Mouse (Mus musculus) hindbrain, embryonic 15.5 days (tissue): ENCODE data around the gene Topbp1. TPM values are rescaled to one million over a fixed set of nuclear protein-coding genes. Genes with fewer than 3 reads are reported as not detected.

Experiments
- ATAC-seq: fragments of 200-750 bp; cut with Nextera tagmentation; 2 replicates; pipeline ENCODE4 v1.8.0; 2017; ENCODE audit warnings: low read depth, moderate number of reproducible peaks, moderate TSS enrichment; ENCODE audit not compliant: low FRiP score
- H3K27ac ChIP-seq: fragments of 300-500 bp; sonication (generic); replicated peaks from 2 replicates; pipeline ENCODE4 v1.5.1; 2015; ENCODE audit warnings: mild to moderate bottlenecking, inconsistent platforms
- H3K27me3 ChIP-seq: fragments of 300-500 bp; sonication (generic); 2 replicates; pipeline ENCODE4 v1.6.1; 2015; ENCODE audit warnings: control low read depth, inconsistent platforms
- H3K36me3 ChIP-seq: fragments of 300-500 bp; sonication (generic); 2 replicates; pipeline ENCODE4 v1.6.1; 2015; ENCODE audit warnings: control low read depth, inconsistent platforms
- H3K4me1 ChIP-seq: fragments of 300-500 bp; sonication (generic); replicated peaks from 2 replicates; pipeline ENCODE4 v1.6.1; 2015; ENCODE audit warnings: control low read depth, inconsistent platforms
- H3K4me2 ChIP-seq: fragments of 300-500 bp; sonication (generic); 2 replicates; pipeline ENCODE4 v1.6.1; 2015; ENCODE audit warnings: moderate library complexity, mild to moderate bottlenecking, inconsistent platforms
- H3K4me3 ChIP-seq: fragments of 300-500 bp; sonication (generic); 2 replicates; pipeline ENCODE4 v1.5.1; 2015; ENCODE audit warnings: mild to moderate bottlenecking, inconsistent platforms
- H3K9ac ChIP-seq: fragments of 300-500 bp; sonication (generic); 2 replicates; pipeline ENCODE4 v1.6.1; 2015; ENCODE audit warnings: inconsistent platforms
- H3K9me3 ChIP-seq: fragments of 300-500 bp; sonication (generic); 2 replicates; pipeline ENCODE4 v1.6.1; 2016; ENCODE audit warnings: control low read depth, inconsistent platforms
- WGBS: fragments of 180-500 bp; shearing (Covaris S2); methylation state at CpG from one replicate; pipeline ENCODE4 v1.1.7; 2015; 5-methylcytosine and 5-hydroxymethylcytosine counted together
- polyA plus RNA-seq: library from polyadenylated mRNA; unstranded; fragments of >200 nt; fragmentation: Nextera tagmentation; extraction: Ambion mirVana; gene quantifications from 2 replicates; pipeline ENCODE4 v1.2.1, GENCODE M21; 2015

Gene Topbp1
- polyA plus RNA-seq, 1 experiment from 2014 or later, result 19.7 TPM

DNA sequence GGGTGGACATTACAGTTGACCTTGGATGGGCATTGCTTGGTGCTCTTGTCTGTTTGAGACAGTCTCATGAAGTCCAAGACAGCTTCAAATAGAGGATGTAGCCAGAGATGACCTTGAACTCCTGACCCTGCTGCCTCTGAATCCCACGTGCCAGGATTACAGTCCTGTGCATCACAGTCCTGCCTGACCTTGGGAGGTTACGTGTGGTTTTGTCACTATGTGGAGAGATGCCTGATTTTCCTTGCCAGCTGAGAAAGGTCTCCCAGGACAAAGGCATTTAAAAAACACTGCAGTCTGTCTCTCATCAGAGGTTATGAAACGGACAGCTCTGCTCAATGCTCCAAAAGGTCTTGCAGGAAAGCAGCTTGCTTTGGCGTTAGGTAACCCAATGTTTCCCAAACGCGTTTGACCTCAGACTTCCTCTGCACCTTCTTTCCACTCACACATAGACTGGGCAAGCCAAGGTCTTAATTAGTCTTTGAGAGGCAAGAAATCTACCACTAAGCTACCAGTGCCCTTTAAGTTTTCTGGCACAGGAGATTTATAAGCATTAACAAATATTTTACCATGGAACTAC, 86.9 kb downstream of the Topbp1 start:
- 81% methylated on average over 6 of the region's 6 CpGs for WGBS
- no peak overlapping the region for H3K4me2 ChIP-seq
- H3K4me1 ChIP-seq, result no peaks in the 10 kb centered on the region
- H3K36me3 ChIP-seq, result no peaks in the 10 kb centered on the region
- H3K27me3 ChIP-seq, result no peaks in the 10 kb centered on the region
- ATAC-seq, result no peak
- H3K27ac ChIP-seq, result no peak overlapping the region
- no peaks in the 10 kb centered on the region for H3K9me3 ChIP-seq
- no peak overlapping the region for H3K9ac ChIP-seq
- no peak overlapping the region for H3K4me3 ChIP-seq

DNA sequence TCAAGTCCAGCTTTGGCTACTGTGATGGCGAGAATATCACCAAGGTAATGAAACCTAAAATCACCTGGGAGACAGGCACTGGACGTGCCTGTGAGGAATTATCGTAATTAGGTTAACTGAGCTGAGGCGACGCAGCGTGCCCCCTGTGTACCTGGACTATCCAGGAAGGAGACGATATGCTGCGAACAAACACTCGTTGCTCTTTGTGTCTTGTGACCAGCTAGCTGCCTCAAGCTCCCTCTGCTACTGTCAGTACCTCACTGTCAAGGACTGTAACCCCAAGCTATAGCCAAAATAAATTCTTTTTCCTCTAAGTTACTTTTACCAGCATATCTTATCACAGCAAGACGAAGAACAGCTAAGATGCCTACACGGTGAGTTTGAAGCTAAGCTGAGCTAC, 88.2 kb downstream of the Topbp1 start:
- Histone ChIP-seq H3K4me2 (no peak overlapping the region), H3K36me3 (no peaks in the 10 kb centered on the region), H3K9ac (no peak overlapping the region), H3K27ac (no peak overlapping the region), H3K4me3 (no peak overlapping the region), H3K9me3 (no peaks in the 10 kb centered on the region), H3K27me3 (no peaks in the 10 kb centered on the region), H3K4me1 (no peaks in the 10 kb centered on the region)
- WGBS, result 82% methylated on average over 11 of the region's 11 CpGs
- ATAC-seq, result no peak

DNA sequence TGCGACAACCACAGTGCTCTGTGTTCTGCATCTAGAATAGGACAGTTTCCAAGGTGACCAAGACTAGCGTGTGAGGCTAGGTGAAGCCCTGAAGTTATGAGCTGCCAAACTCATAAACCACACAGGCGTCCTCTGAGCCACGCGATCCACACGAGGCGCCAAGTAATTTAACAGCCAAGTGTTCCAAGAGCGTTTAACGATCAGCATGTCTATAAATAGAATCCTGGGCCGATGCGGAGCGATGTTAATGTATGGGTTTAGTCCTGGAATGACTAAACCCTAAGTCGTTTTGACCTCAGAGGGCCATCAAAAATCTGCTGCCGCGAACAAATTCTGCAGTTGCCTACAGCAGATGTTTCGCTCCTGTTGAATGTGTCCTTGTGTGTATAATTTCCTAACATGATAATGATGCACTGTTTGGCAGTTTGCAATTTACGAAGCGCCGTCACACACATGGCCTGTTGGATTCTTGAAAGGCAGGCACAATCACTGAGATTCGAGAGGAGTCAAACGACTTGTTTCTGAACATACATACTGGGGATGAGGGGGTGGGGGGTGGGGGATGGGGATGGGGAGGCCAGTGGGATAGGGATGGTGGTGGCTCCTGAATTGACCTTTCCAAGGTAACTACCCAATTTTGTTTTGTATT, 93.6 kb downstream of the Topbp1 start:
- no peak overlapping the region for H3K4me3 ChIP-seq
- H3K9ac ChIP-seq, result no peak overlapping the region
- H3K36me3 ChIP-seq, result no peaks in the 10 kb centered on the region
- ATAC-seq, result peak; percentile 74
- H3K9me3 ChIP-seq, result no peaks in the 10 kb centered on the region
- WGBS, result 57% methylated on average over 21 of the region's 21 CpGs
- H3K27ac ChIP-seq, result peak overlapping the region; percentile 53; the same call in 1 of the 2 replicates
- no peaks in the 10 kb centered on the region for H3K27me3 ChIP-seq
- peaks cover 3% of the 10 kb centered on the region; the same call in 1 of the 2 replicates for H3K4me1 ChIP-seq
- H3K4me2 ChIP-seq, result peak overlapping the region; percentile 18; the same call in 1 of the 2 replicates

Other genes starting within 250 kb of the Topbp1 start
- gene Rab6b, start 193.4 kb upstream of the Topbp1 start, polyA plus RNA-seq, result 111 and 126 TPM in 2 replicates
- gene Srprb, start 103.1 kb upstream of the Topbp1 start, polyA plus RNA-seq, result 57.5 and 61.2 TPM in 2 replicates
- 0.14 TPM in 1 of 2 replicates, not detected in the other for gene Gm20425, start 74.9 kb upstream of the Topbp1 start, polyA plus RNA-seq
- gene Trf, start 74.8 kb upstream of the Topbp1 start, polyA plus RNA-seq, result 40.4 and 41.3 TPM in 2 replicates
- gene 1300017J02Rik, start 133 bp upstream of the Topbp1 start, polyA plus RNA-seq, result 1.1 and 1.3 TPM in 2 replicates
- gene Cdv3, start 60.6 kb downstream of the Topbp1 start, polyA plus RNA-seq, result 85.6 and 85.9 TPM in 2 replicates
- gene Bfsp2, start 175.2 kb downstream of the Topbp1 start, polyA plus RNA-seq, result 4.4 and 6.2 TPM in 2 replicates